Mouse (Mus musculus) hindbrain, embryonic 16.5 days (tissue): Measurements from ENCODE around the gene G6pc3. TPM values are rescaled to one million over a fixed set of nuclear protein-coding genes. Genes with fewer than 3 reads are reported as not detected.
A peak's percentile ranks its signal among the peaks of the same experiment; 100 is the strongest.

Source experiments
- ATAC-seq: fragments of 200-750 bp; cut with Nextera tagmentation; 2 replicates; pipeline ENCODE4 v1.8.0; 2017; ENCODE audit warnings: moderate TSS enrichment, moderate library complexity
- H3K27ac ChIP-seq: fragments of 300-500 bp; sonication (generic); 2 replicates; pipeline ENCODE4 v1.5.1; 2014; ENCODE audit warnings: low read depth, mild to moderate bottlenecking, control low read depth, low read length, moderate library complexity
- H3K27me3 ChIP-seq: fragments of 300-500 bp; sonication (generic); replicated peaks from 2 replicates; pipeline ENCODE4 v1.6.1; 2014; ENCODE audit warnings: low read length; ENCODE audit not compliant: control insufficient read depth, insufficient read depth
- H3K36me3 ChIP-seq: fragments of 300-500 bp; sonication (generic); 2 replicates; pipeline ENCODE4 v1.6.1; 2014; ENCODE audit warnings: mild to moderate bottlenecking, low read length, moderate library complexity, mixed read lengths; ENCODE audit not compliant: control insufficient read depth, insufficient read depth
- H3K4me1 ChIP-seq: fragments of 300-500 bp; sonication (generic); 2 replicates; pipeline ENCODE4 v1.6.1; 2014; ENCODE audit warnings: low read depth, low read length; ENCODE audit not compliant: control insufficient read depth, insufficient read depth
- H3K4me2 ChIP-seq: fragments of 300-500 bp; sonication (generic); 2 replicates; pipeline ENCODE4 v1.6.1; 2014; ENCODE audit warnings: mild to moderate bottlenecking, low read length, control low read depth, moderate library complexity
- H3K4me3 ChIP-seq: fragments of 300-500 bp; sonication (generic); 2 replicates; pipeline ENCODE4 v1.5.1; 2014; ENCODE audit warnings: mild to moderate bottlenecking, low read length, control low read depth, moderate library complexity
- H3K9ac ChIP-seq: fragments of 300-500 bp; sonication (generic); 2 replicates; pipeline ENCODE4 v1.6.1; 2014; ENCODE audit warnings: low read depth, mild to moderate bottlenecking, control low read depth, low read length, moderate library complexity
- H3K9me3 ChIP-seq: fragments of 300-500 bp; sonication (generic); 2 replicates; pipeline ENCODE4 v1.6.1; 2014; ENCODE audit warnings: mild to moderate bottlenecking, low read length, moderate library complexity; ENCODE audit not compliant: control insufficient read depth
- WGBS: fragments of 180-500 bp; shearing (Covaris S2); extraction: QIAGEN DNeasy Blood & Tissue Kit; methylation state at CpG from one replicate; pipeline ENCODE4 v1.1.7; 2014; 5-methylcytosine and 5-hydroxymethylcytosine counted together
- polyA plus RNA-seq: library from polyadenylated mRNA; unstranded; fragments of >200 nt; fragmentation: Nextera tagmentation; extraction: Ambion mirVana; gene quantifications from 2 replicates; pipeline ENCODE4 v1.2.1, GENCODE M21; 2015

G6pc3 gene
- polyA plus RNA-seq, 1 experiment from 2014 or later = 45.9 TPM

DNA sequence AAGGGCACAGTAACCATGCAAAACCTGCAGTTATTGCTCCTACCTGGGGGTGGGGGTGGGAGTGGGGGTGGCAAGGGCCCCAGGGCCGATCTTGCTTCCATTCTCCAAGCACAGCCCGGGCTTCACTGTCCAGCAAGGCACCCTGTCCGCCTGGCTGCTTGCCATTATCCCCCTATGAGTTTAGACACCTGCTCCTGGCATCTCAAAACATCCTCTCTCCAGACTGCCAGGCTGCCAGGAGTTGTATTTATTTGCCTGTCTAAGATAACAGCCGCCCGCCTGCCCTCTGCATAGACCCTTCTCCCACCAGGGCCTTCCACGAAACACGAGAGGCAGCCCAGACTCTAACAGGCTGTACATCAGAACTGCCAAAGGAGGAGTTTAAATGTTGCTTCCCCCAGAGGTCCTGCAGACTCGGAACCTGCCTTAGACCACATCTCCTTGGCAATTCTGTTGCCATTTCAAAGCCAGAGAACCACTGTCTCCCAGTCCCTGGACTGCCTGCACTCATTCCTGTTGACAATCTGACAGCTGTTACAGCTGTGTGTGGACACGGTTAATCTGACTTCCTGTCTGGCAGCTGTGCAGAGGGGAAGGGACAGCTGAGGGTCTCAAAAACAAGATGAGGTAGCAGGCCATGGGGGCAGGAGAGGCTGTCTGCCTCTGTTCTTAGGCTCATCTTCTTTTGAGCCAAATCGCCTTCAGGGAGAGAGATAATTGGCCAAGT, 25.2 kb downstream of the G6pc3 start:
- WGBS = 39% methylated on average over 10 of the region's 10 CpGs
- Histone ChIP-seq H3K4me1 (peaks cover 68% of the 10 kb centered on the region), H3K27ac (no peak overlapping the region), H3K4me3 (no peak overlapping the region), H3K9ac (no peak overlapping the region; the same call in 1 of the 2 replicates), H3K27me3 (no peaks in the 10 kb centered on the region), H3K36me3 (no peaks in the 10 kb centered on the region; the same call in 1 of the 2 replicates), H3K4me2 (no peak overlapping the region), H3K9me3 (no peaks in the 10 kb centered on the region)
- ATAC-seq = no peak

DNA sequence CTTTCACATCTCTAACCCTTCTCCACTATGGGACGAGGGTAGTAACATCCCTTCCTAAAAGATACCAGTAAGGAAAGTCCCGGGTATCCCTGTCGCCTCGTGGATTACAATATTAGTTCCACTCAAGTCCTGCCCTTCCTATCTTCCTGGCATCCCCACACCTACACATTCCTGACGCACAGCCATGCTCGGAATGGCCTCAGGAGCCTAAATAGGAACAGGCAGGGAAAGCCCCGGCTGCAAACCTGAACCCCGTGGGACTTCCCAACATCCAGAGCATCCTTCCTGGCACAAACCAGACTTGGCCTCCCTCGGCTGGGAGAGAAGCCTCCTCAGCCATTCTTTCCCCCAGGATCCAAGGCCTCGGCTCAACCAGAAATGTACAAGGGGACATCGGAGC, 26.1 kb downstream of the G6pc3 start:
- ATAC-seq = no peak
- Histone ChIP-seq H3K9ac (peak overlapping the region; percentile 17), H3K36me3 (no peaks in the 10 kb centered on the region; the same call in 1 of the 2 replicates), H3K27me3 (no peaks in the 10 kb centered on the region), H3K4me3 (no peak overlapping the region), H3K4me1 (peaks cover 67% of the 10 kb centered on the region), H3K9me3 (no peaks in the 10 kb centered on the region), H3K27ac (no peak overlapping the region), H3K4me2 (no peak overlapping the region)
- 73% methylated on average over 11 of the region's 11 CpGs for WGBS

DNA sequence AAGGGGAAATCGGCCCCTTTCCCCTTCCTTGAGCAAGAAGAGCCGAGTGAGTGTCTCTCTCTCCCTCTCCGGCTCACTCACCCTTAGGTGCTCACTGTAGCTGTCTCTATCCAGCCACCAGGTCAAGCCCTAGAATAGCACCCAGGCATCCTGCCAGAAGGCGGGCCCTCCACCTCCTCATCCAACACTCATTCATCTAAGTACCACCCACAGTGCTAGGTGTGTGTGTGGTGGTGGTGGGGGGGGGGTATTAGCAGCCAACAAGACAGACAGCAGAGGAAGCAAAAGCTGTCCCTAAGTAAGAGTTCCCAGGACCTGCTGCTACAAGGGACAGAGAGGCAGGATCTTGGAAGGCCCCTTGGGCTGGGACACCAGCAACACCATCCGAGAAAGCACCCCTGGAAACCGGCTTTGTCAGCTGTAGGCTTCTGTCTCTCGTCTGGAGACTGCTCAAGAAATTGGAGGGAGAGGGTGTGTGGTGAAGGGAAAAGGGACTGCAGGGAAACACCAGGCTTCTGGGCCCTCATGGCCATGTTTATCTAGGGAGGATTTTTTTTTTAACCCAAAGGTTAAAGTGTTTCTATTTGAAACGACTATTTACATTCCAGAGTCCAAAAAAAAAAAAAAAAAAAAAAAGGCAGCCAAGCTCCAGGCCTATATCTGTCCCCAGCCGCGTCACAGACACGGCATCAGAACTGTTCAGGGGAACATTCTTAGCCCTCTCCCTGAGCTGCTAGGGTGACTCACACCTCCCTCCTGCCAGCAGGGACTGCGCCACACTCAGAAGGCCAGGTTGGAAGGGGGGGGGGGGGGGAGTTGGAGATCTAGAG, 26.9 kb downstream of the G6pc3 start:
- WGBS = 45% methylated on average over 12 of the region's 12 CpGs
- H3K27ac ChIP-seq = no peak overlapping the region
- H3K36me3 ChIP-seq = no peaks in the 10 kb centered on the region; the same call in 1 of the 2 replicates
- H3K9ac ChIP-seq = peak overlapping the region; percentile 17
- H3K4me1 ChIP-seq = peaks cover 67% of the 10 kb centered on the region
- H3K9me3 ChIP-seq = no peaks in the 10 kb centered on the region
- ATAC-seq = no peak
- no peak overlapping the region for H3K4me2 ChIP-seq
- no peaks in the 10 kb centered on the region for H3K27me3 ChIP-seq
- no peak overlapping the region for H3K4me3 ChIP-seq

DNA sequence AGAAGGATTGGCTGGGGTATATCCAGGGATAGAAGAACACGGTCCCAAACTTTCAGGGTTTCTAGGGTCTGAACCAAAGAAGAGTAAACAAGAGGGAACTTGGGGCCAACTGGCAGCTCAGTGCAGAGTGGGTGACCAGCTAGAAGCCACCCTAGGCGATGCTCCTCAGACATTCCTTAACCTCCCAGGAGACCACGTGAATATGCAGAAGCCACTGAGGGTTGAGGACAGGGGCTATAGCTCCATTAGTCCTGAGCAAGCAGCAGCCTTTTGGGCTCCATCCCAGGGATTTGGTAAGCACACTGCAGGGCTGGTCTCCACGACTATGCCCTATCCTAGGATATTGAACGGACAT, 27.4 kb downstream of the G6pc3 start:
- ATAC-seq = no peak
- Histone ChIP-seq H3K27me3 (no peaks in the 10 kb centered on the region), H3K4me3 (no peak overlapping the region), H3K36me3 (no peaks in the 10 kb centered on the region), H3K4me1 (peaks cover 67% of the 10 kb centered on the region), H3K27ac (no peak overlapping the region), H3K9ac (no peak overlapping the region), H3K4me2 (no peak overlapping the region), H3K9me3 (no peaks in the 10 kb centered on the region)
- WGBS = 49% methylated on average over 5 of the region's 5 CpGs

DNA sequence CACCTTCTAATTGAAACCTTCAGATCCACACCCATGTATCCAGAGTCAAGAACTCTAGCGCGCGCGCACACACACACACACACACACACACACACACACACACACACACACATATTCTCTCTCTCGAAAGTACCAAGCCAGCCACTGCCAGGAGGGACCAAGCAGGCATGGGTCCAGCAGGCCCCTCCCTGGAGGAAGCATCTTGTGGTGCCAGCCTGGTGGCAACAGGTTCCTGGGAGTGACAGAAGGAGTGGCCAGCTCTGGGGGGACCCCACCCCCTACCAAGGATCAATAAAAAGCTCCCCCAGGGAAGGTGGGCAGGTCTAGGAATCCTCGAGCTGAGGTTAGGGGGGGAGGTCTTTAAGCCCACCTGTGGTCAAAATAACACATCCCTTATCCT, 28.0 kb downstream of the G6pc3 start:
- WGBS = 86% methylated on average over 5 of the region's 6 CpGs
- Histone ChIP-seq H3K4me3 (no peak overlapping the region), H3K9ac (no peak overlapping the region; the same call in 1 of the 2 replicates)

DNA sequence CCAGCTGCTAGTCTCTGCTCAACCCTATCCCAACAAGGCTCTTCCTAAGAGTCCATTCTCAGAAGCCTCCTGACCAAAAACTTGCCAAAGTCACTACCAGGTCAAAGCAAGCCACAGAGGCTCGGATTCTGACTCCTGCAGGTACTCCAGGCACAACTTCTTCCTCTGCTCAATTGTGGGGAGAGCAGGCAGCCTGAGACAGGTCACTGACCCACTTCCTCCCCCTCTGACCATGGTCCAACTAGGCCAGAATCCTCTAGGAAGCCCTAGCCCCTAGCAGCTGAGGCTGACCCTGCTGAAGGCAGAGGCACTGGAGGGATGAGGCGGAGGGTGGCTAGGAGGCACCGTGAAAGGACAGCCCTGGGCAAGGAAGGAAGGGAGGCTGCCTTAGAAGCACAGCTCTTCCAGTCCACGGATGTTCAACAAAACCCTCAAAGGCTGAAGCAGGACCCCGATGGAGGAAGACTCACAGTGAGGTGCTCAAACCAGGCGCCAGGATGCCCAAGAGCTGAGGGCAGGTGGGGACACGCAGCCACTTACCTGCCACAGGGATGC, 28.5 kb downstream of the G6pc3 start:
- H3K4me2 ChIP-seq = peak overlapping the region; percentile 57
- H3K27ac ChIP-seq = no peak overlapping the region
- peak overlapping the region; percentile 52; the same call in 1 of the 2 replicates for H3K9ac ChIP-seq
- no peaks in the 10 kb centered on the region for H3K36me3 ChIP-seq
- no peaks in the 10 kb centered on the region for H3K27me3 ChIP-seq
- ATAC-seq = no peak
- WGBS = 62% methylated on average over 7 of the region's 7 CpGs
- H3K4me3 ChIP-seq = peak overlapping the region; percentile 33
- no peaks in the 10 kb centered on the region for H3K9me3 ChIP-seq
- peaks cover 64% of the 10 kb centered on the region for H3K4me1 ChIP-seq

More for the DNA sequence above, 28.0 kb downstream of the G6pc3 start:
- ATAC-seq = no peak
- no peak overlapping the region for H3K27ac ChIP-seq
- no peaks in the 10 kb centered on the region for H3K9me3 ChIP-seq
- H3K36me3 ChIP-seq = no peaks in the 10 kb centered on the region
- H3K4me1 ChIP-seq = peaks cover 65% of the 10 kb centered on the region
- no peaks in the 10 kb centered on the region for H3K27me3 ChIP-seq
- H3K4me2 ChIP-seq = peak overlapping the region; percentile 57

DNA sequence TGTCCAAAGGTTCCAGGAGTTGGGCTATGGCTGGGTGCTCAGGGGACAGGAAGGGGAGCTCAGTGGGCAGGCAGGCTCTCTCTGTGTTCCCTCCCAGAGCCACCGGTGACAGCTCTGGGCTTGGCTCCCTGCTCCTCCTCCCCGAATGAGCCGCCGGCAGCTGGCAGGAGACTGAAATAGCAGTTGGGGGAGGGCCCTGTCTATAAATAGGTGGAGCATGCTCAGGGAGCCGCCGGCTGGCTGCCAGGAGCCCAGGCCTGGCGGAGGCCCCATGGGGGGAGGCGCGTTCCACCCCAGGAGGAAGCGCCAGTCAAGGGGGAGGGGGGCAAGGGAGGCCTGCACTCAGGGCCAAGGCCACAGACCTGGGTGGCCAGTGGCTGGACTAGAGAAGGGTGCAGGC, 29.4 kb downstream of the G6pc3 start:
- Histone ChIP-seq H3K27ac (peak overlapping the region; percentile 68), H3K27me3 (no peaks in the 10 kb centered on the region), H3K4me3 (peak overlapping the region; percentile 33), H3K9me3 (no peaks in the 10 kb centered on the region), H3K4me2 (peak overlapping the region; percentile 57), H3K4me1 (peaks cover 67% of the 10 kb centered on the region), H3K36me3 (no peaks in the 10 kb centered on the region), H3K9ac (peak overlapping the region; percentile 52)
- peak; percentile 84 for ATAC-seq
- WGBS = 1% methylated on average over 10 of the region's 10 CpGs

DNA sequence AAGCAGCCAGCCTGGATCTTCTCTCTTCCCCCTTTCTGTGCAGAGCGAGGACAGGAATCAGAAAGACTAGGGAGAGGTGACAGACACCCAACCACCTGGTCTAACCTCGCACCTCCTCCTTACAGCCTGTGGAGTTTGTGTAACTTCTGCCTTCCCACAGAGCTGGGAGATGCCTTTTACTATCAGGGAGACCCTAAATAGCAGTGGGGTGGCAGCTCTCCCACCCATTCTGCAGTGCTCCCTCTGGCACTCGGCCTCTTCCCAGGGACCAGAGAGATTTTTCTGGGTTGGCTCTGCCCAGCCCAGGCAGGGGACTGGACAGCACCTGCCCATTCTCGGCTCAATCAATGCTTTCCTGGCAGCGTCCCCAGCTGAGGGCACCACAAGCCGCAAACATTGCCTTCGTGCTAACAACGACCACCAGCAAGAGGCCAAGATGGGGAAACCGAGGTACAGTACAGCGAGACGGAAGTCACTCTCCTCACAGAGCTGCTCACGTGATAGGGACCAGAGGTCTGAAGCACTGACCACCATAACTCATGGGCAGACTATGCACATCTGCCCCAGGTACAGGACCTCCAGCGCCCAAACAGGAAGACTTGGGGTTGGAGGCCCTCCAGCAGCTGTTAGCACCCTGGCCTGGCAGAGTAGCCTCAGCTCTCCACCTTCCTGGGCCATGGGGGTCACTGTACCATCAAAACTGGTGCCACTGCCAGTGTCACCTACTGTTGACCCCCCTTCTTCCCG, 30.0 kb downstream of the G6pc3 start:
- Histone ChIP-seq H3K36me3 (no peaks in the 10 kb centered on the region), H3K9me3 (no peaks in the 10 kb centered on the region), H3K27ac (peak overlapping the region; percentile 54), H3K9ac (peak overlapping the region; percentile 52), H3K27me3 (no peaks in the 10 kb centered on the region), H3K4me1 (peaks cover 65% of the 10 kb centered on the region), H3K4me2 (peak overlapping the region; percentile 57), H3K4me3 (no peak overlapping the region; the same call in 1 of the 2 replicates)
- 62% methylated on average over 13 of the region's 14 CpGs for WGBS
- ATAC-seq = no peak; the same call in 1 of the 2 replicates
